Mouse (Mus musculus) gastrocnemius, postnatal 36 days (tissue): ENCODE results near the gene Nln. TPM values are rescaled to one million over a fixed set of nuclear protein-coding genes. Genes with fewer than 3 reads are reported as not detected.

Source experiments
- DNase-seq, 2 experiments: peaks; one replicate each; pipeline ENCODE4 v3.0.0; 2022
- intact Hi-C: fragments of 180-260 bp; cut with DNase I; formaldehyde crosslinking; loops from one replicate; pipeline ENCODE4 v1.15.1; 2025
- total RNA-seq, 2 experiments: library from RNA; stranded (reverse); gene quantifications; 2 replicates each; pipeline ENCODE4 v1.2.3; 2021

Gene Nln
- total RNA-seq, 2 experiments from 2014 or later: 6.9 to 8.2 TPM

GRCm38 (mm10) chr13:104100416-104100815 lies 9.0 kb downstream of the Nln start:
- no peak for DNase-seq
- intact Hi-C loops: no loop called here

- intact Hi-C loops: no loop called here
- no peak for DNase-seq
Measured at GRCm38 (mm10) chr13:104097190-104097589, 12.2 kb downstream of the Nln start.

- intact Hi-C loops: no loop called here
- DNase-seq: no peak
Measured at GRCm38 (mm10) chr13:104095955-104096354, 13.5 kb downstream of the Nln start.

- intact Hi-C loops: loop anchor here (5.0 kb wide), 1 partner anchor 392 kb away; no protein-coding TSS in a partner anchor
- no peak for DNase-seq
Measured at GRCm38 (mm10) chr13:104094531-104095385, 14.7 kb downstream of the Nln start.

- intact Hi-C loops: loop anchor here (5.0 kb wide), 1 partner anchor 389 kb away; no protein-coding TSS in a partner anchor
- DNase-seq: no peak
Measured at GRCm38 (mm10) chr13:104091734-104092133, 17.7 kb downstream of the Nln start.

- intact Hi-C loops: no loop called here
- no peak for DNase-seq
Measured at GRCm38 (mm10) chr13:104089387-104089786, 20.0 kb downstream of the Nln start.

GRCm38 (mm10) chr13:104084600-104084999 lies 24.8 kb downstream of the Nln start:
- DNase-seq: no peak
- intact Hi-C loops: no loop called here

GRCm38 (mm10) chr13:104082504-104082903 lies 26.9 kb downstream of the Nln start:
- DNase-seq: no peak
- intact Hi-C loops: no loop called here

- intact Hi-C loops: no loop called here
- no peak for DNase-seq
Measured at GRCm38 (mm10) chr13:104076993-104077392, 32.4 kb downstream of the Nln start.

GRCm38 (mm10) chr13:104074731-104075130 lies 34.7 kb downstream of the Nln start:
- intact Hi-C loops: no loop called here
- peak in 1 of 2 experiments; percentile 46 for DNase-seq

- intact Hi-C loops: no loop called here
Measured at GRCm38 (mm10) chr13:104074230-104074629, 35.2 kb downstream of the Nln start.

GRCm38 (mm10) chr13:104072351-104072750 lies 37.1 kb downstream of the Nln start:
- intact Hi-C loops: no loop called here
- DNase-seq: no peak

More at GRCm38 (mm10) chr13:104074230-104074629, 35.2 kb downstream of the Nln start:
- DNase-seq: no peak

GRCm38 (mm10) chr13:104070703-104071102 lies 38.7 kb downstream of the Nln start:
- DNase-seq: no peak
- intact Hi-C loops: no loop called here

GRCm38 (mm10) chr13:104069216-104069615 lies 40.2 kb downstream of the Nln start:
- no peak for DNase-seq
- intact Hi-C loops: no loop called here

- intact Hi-C loops: no loop called here
- DNase-seq: no peak
Measured at GRCm38 (mm10) chr13:104065649-104066347, 43.6 kb downstream of the Nln start.

GRCm38 (mm10) chr13:104063061-104063460 lies 46.4 kb downstream of the Nln start:
- DNase-seq: no peak
- intact Hi-C loops: no loop called here

- no peak for DNase-seq
- intact Hi-C loops: no loop called here
Measured at GRCm38 (mm10) chr13:104061975-104062750, 47.3 kb downstream of the Nln start.

- no peak for DNase-seq
- intact Hi-C loops: no loop called here
Measured at GRCm38 (mm10) chr13:104060231-104060630, 49.2 kb downstream of the Nln start.

GRCm38 (mm10) chr13:104059536-104059935 lies 49.9 kb downstream of the Nln start:
- intact Hi-C loops: no loop called here
- no peak for DNase-seq

- intact Hi-C loops: no loop called here
- no peak for DNase-seq
Measured at GRCm38 (mm10) chr13:104058761-104059160, 50.7 kb downstream of the Nln start.

- intact Hi-C loops: no loop called here
- no peak for DNase-seq
Measured at GRCm38 (mm10) chr13:104052271-104052753, 57.1 kb downstream of the Nln start.
